Mouse (Mus musculus) cerebellum, adult 8-10 months (tissue): ENCODE measurements at regions not wholly inside any gene's neighbourhood (a gene's known extent, or its start where the extent isn't known, plus 50 kb on each side); places are given as distances from the start of the nearest gene placed in this dataset.

Source experiments
- DNase-seq: peaks from one replicate; pipeline ENCODE4 v3.0.0; 2022

- peak; percentile 18 for DNase-seq
Observed at GRCm38 (mm10) chr8:23504704-23505103, 1093.5 kb downstream of the Mrps31 start.

GRCm38 (mm10) chr8:23505216-23505615 is 1094.1 kb downstream of the Mrps31 start:
- DNase-seq: no peak

GRCm38 (mm10) chr8:23505966-23506365 is 1094.8 kb downstream of the Mrps31 start:
- DNase-seq: no peak

- DNase-seq: no peak
Observed at GRCm38 (mm10) chr8:23507661-23508060, 1096.5 kb downstream of the Mrps31 start.

GRCm38 (mm10) chr8:23510076-23510475 is 1098.9 kb downstream of the Mrps31 start:
- DNase-seq: no peak

GRCm38 (mm10) chr8:23510561-23510960 is 1099.4 kb downstream of the Mrps31 start:
- DNase-seq: no peak

GRCm38 (mm10) chr8:23511264-23511663 is 1100.1 kb downstream of the Mrps31 start:
- no peak for DNase-seq

- DNase-seq: no peak
Observed at GRCm38 (mm10) chr8:23511792-23512191, 1100.6 kb downstream of the Mrps31 start.

GRCm38 (mm10) chr8:23516469-23516868 is 1105.3 kb downstream of the Mrps31 start:
- DNase-seq: no peak

- DNase-seq: peak; percentile 9
Observed at GRCm38 (mm10) chr8:23531551-23532142, 1120.5 kb downstream of the Mrps31 start.

- DNase-seq: no peak
Observed at GRCm38 (mm10) chr8:23537681-23538359, 1126.7 kb downstream of the Mrps31 start.

- no peak for DNase-seq
Observed at GRCm38 (mm10) chr8:23553565-23554473, 1142.7 kb downstream of the Mrps31 start.

- no peak for DNase-seq
Observed at GRCm38 (mm10) chr8:23560836-23561235, 1149.7 kb downstream of the Mrps31 start.

- DNase-seq: no peak
Observed at GRCm38 (mm10) chr8:23561683-23562385, 1150.7 kb downstream of the Mrps31 start.

GRCm38 (mm10) chr8:23562504-23562903 is 1151.3 kb downstream of the Mrps31 start:
- DNase-seq: no peak

GRCm38 (mm10) chr8:23563065-23564020 is 1152.2 kb downstream of the Mrps31 start:
- DNase-seq: no peak

- DNase-seq: no peak
Observed at GRCm38 (mm10) chr8:23567906-23568305, 1156.7 kb downstream of the Mrps31 start.

- DNase-seq: no peak
Observed at GRCm38 (mm10) chr8:23571338-23571737, 1154.3 kb downstream of the Adam3 start.

- DNase-seq: no peak
Observed at GRCm38 (mm10) chr8:23580106-23580505, 1145.5 kb downstream of the Adam3 start.

- no peak for DNase-seq
Observed at GRCm38 (mm10) chr8:23580701-23581100, 1145.0 kb downstream of the Adam3 start.
